ENCODE assay signal across 21 mouse cellular contexts in genomic region chr13:109175852-109176621, GRCm38 (mm10).
DNase-seq lines count a peak whose midpoint lies in the region; ATAC-seq and TF ChIP-seq lines count a peak whose summit lies in the region.
"Had no signal": no experiment of that assay in that cellular context is flagged by ENCODE, and none has a peak within 500 bp of the region (broad histone marks: within the 10 kb centered on the region; RNA-seq: fewer than 3 reads in every experiment).

No protein-coding gene starts in this region.

- H3K27me3 ChIP-seq in forebrain, postnatal 0 days (ENCODE audit: insufficient read depth, low read length): no peaks in the 10 kb centered on the region
- H3K27me3 ChIP-seq: forebrain, embryonic 15.5 days; midbrain, embryonic 12.5 days; stomach, embryonic 15.5 days had no signal

- no peaks in the 10 kb centered on the region for H3K36me3 ChIP-seq in forebrain, postnatal 0 days (ENCODE audit: insufficient read depth)
- H3K36me3 ChIP-seq: embryonic facial prominence, embryonic 10.5 days; forebrain, embryonic 15.5 days; hindbrain, embryonic 10.5 days; midbrain, embryonic 12.5 days; stomach, embryonic 15.5 days had no signal

- DNase-seq in gastrocnemius, adult 2 months: peak; percentile 19
- no peak for DNase-seq in gastrocnemius, adult 8-10 months (ENCODE audit: low spot score in 2 of 2)
- DNase-seq in left cerebral cortex, adult 2 months (ENCODE audit: extremely low spot score in 1 of 2, low spot score in 2 of 2): no peak
- DNase-seq in left cerebral cortex, adult 9 months (ENCODE audit: low spot score in 2 of 2): no peak
- DNase-seq in cerebellum, adult 18-20 months: peak; percentile 91 to 96
- peak; percentile 94 to 95 for DNase-seq in cerebellum, postnatal 25 days
- DNase-seq in forebrain, postnatal 0 days: no peak
- no peak for DNase-seq in thymus, postnatal 14 days
- DNase-seq: adrenal gland, postnatal 10 days; gastrocnemius, postnatal 25 days; kidney, adult 8-10 months; liver; thymus, adult 18-20 months had no signal

- WGBS in forebrain, postnatal 0 days: 70% methylated on average over 11 of the region's 11 CpGs

- ATAC-seq in forebrain, postnatal 0 days: no peak
- ATAC-seq: activated CD4-positive, CD25-positive, alpha-beta regulatory T cell, adult 4 months; CD4-positive, CD25-positive, alpha-beta regulatory T cell, adult 4 months; forebrain, embryonic 15.5 days; lung, postnatal 0 days had no signal

- no peak overlapping the region for H3K4me3 ChIP-seq in gastrocnemius, adult 2 months
- H3K4me3 ChIP-seq in left cerebral cortex, adult 2 months: no peak overlapping the region
- no peak overlapping the region for H3K4me3 ChIP-seq in forebrain, postnatal 0 days (ENCODE audit: low read depth, low read length)
- H3K4me3 ChIP-seq: embryonic facial prominence, embryonic 10.5 days; forebrain, embryonic 15.5 days; hindbrain, embryonic 10.5 days; midbrain, embryonic 12.5 days; stomach, embryonic 15.5 days had no signal

- H3K27ac ChIP-seq in gastrocnemius, adult 2 months: no peak overlapping the region
- H3K27ac ChIP-seq in left cerebral cortex, adult 2 months: peak overlapping the region; percentile 10; the same call in 1 of the 2 replicates
- H3K27ac ChIP-seq in forebrain, postnatal 0 days (ENCODE audit: low read depth, low read length): no peak overlapping the region
- H3K27ac ChIP-seq: embryonic facial prominence, embryonic 10.5 days; forebrain, embryonic 15.5 days; hindbrain, embryonic 10.5 days; midbrain, embryonic 12.5 days; stomach, embryonic 15.5 days had no signal

- H3K9ac ChIP-seq in forebrain, postnatal 0 days: no peak overlapping the region
- H3K9ac ChIP-seq: forebrain, embryonic 15.5 days; midbrain, embryonic 12.5 days; stomach, embryonic 15.5 days had no signal

- no peaks in the 10 kb centered on the region for H3K9me3 ChIP-seq in forebrain, postnatal 0 days (ENCODE audit: low read length)
- H3K9me3 ChIP-seq: embryonic facial prominence, embryonic 10.5 days; forebrain, embryonic 15.5 days; hindbrain, embryonic 10.5 days; midbrain, embryonic 12.5 days; stomach, embryonic 15.5 days had no signal

- intact Hi-C loops in gastrocnemius, adult 2 months (cut with DNase I): no loop called here
- intact Hi-C loops in left cerebral cortex, adult 2 months (cut with DNase I): loop anchor here (10.0 kb wide), 2 partner anchors 401 to 641 kb away; no protein-coding TSS in a partner anchor

- no peaks in the 10 kb centered on the region for H3K4me1 ChIP-seq in forebrain, postnatal 0 days (ENCODE audit: insufficient read depth)
- H3K4me1 ChIP-seq: embryonic facial prominence, embryonic 10.5 days; forebrain, embryonic 15.5 days; hindbrain, embryonic 10.5 days; midbrain, embryonic 12.5 days; stomach, embryonic 15.5 days had no signal

- no peak overlapping the region for H3K4me2 ChIP-seq in forebrain, postnatal 0 days (ENCODE audit: low read depth)
- H3K4me2 ChIP-seq: forebrain, embryonic 15.5 days; midbrain, embryonic 12.5 days; stomach, embryonic 15.5 days had no signal

- TF ChIP-seq CTCF in gastrocnemius, adult 2 months (IDR thresholded peaks at IDR 0.05): no peak
- no peak for TF ChIP-seq CTCF in left cerebral cortex, adult 2 months (IDR thresholded peaks at IDR 0.05)
- no peak for TF ChIP-seq CTCF in forebrain, postnatal 0 days (IDR thresholded peaks at IDR 0.05; ENCODE audit: low read depth)

Comparison
In these comparisons a context has a peak if more than half of its experiments do, and no peak if none do; other contexts are left out.
1. DNase-seq: peak in gastrocnemius, adult 2 months (single experiment), cerebellum, adult 18-20 months (2 of 2) and cerebellum, postnatal 25 days (2 of 2); none in gastrocnemius, adult 8-10 months (0 of 2), left cerebral cortex, adult 2 months (0 of 2), left cerebral cortex, adult 9 months (0 of 2), forebrain, postnatal 0 days (single experiment) and thymus, postnatal 14 days (single experiment).